Mouse (Mus musculus) cerebellum, postnatal 36 days (tissue): Measurements from ENCODE around the gene Mmp20.

Experiments
- DNase-seq, 2 experiments: peaks; one replicate each; pipeline ENCODE4 v3.0.0; 2021 to 2022; ENCODE audit warnings: mixed read lengths in 2 of 2

Mmp20 gene

DNA sequence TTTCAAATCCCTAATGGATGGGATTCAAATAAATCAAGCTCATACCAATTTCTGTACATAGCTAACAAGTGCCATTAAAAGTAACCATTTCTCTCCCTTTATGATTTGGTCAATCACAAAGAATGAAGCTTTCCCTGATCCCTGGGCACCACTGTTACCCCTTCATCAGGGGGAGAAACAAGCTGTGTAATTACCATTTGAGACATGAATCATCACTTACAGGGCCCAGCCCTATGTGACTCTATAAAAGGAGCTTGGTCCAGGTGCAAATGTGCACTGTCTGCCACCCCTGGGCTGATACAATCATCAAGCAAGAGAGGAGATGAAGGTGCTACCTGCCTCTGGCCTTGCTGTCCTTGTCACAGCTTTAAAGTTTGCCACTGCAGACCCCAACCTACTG, at the start of gene Mmp20:
Mmp20 (plus strand) TSS at position 301 of the 400 bp plus-strand sequence.
- no peak for DNase-seq

DNA sequence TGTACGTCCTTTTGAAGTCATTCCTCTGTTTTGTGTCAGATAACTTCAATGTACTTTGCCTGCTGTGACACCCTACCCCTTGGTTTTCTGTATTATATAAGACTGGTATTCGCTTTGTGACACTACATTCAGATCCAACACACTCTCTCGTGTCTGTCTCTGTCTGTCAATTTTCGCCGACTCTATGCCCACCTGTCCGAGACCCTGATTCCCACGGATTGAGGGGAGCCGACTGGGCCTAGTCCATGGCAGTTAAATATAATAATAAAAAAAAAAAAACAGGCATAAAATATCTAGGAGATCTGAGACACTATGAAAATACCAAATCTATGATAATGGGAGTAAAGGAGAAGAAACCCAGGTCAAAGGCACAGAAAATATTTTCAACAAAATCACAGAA, 38.0 kb upstream of the Mmp20 start:
- no peak for DNase-seq

DNA sequence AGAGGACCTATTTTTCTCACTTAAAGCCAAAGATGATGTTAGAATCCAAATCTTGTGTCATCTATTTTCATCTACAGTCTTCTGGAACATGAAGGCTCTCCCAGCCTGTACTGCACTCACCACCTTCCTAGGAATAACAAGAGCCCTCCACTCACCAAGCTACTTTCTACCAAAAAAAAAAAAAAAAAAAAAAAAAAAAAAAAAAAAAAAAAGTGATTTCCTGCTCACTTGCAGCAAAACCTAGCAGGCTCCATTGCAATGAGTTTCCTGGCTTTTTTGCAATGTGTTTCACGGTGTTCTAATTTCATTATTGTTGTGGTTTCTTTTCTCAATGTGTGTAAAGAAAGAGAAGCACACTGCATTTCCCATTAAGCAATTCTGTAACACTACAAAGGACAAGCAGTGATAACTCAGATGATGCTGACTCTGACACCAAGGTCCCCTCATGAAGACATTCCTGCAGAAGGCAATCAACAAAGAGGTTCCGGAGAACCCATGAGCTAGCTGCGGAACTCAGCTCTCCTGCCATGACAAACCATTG, 34.7 kb upstream of the Mmp20 start:
- no peak for DNase-seq

DNA sequence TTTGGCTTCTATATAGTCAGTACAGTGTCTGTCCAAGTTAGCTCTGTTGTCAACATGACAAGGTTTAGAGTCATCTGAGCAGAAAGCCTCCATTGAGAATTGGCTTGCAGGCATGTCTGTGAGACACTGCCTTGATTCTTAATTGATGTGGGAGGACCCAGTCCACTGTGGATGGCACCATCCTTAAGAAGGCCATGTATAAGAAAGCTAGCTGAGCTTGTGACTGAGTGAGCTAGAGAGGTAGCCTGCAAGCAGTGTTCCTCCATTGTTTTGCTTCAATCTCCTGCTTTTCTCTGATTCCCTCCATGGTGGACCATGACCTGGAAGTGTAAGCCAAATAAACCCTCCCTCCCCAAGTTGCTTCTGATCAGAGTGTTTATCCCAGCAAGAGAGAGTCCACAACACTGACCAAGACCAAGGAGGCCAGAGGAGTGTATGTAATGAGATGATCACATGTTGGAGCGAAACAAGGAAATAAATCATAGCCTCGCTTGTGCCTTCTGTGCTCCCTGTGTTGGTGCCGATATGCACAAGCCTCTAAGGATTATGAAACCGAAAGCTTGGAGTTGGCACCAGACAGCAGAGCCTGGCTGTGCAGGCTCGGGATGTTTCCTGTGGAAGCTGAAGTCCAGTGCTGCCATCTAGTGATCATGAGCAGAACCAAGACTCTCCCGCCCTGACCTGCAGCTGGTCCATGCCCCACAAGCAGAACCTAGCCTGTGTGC, 33.1 kb upstream of the Mmp20 start:
- peak; percentile 71 to 78 for DNase-seq

DNA sequence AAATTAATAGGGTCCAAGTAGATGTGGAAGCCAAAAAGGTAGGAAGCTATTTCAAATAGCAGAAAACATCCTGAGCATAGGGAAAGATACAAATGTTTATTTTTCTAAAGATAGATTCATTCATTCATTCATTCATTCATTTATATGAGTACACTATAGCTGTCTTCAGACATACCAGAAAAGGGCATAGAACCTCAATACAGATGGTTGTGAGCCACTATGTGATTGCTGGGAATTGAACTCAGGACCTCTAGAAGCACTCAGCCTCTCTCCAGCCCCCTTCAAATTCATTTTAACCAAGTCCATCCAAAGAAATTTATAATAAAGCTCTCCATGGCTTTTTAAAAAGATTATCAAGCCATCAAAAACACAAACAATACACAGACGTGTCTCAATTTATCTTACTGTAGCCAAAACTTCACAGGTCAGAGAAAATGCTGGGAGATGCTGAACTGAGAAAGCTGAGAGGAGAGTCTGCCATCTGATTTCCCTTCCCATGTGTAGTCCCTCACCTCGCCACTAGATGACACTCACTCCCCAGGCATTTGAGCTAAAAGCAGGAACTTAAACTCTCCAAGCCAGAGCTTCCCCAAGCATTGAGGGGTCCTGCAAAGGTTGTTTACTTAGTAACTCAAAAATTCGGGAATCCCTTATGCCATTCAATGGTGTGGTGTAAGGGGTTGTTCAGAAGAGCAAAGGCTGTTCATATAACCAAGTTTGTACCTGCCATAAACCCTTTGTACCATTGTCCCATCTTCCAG, 24.9 kb upstream of the Mmp20 start:
- peak; percentile 63 to 73 for DNase-seq

DNA sequence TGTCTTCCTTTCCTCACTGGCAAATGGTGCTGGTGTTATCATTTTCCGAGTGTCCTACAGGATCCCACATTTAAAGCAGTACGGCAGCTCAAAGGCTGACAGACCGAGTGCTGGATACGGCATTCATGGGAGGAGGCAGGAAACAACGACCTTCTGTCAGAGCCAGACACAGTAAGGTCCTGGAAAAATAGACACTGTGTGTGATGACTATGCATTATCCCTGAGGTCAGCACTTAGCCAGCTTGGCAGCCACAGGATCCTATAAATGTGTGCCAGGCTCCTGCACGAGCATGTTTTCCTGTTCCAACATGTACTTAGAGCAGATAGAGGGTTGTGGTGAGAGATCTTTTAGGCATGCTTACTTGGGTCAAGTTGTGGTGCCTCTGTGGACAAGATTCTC, 24.0 kb upstream of the Mmp20 start:
- DNase-seq: peak; percentile 15 to 16

DNA sequence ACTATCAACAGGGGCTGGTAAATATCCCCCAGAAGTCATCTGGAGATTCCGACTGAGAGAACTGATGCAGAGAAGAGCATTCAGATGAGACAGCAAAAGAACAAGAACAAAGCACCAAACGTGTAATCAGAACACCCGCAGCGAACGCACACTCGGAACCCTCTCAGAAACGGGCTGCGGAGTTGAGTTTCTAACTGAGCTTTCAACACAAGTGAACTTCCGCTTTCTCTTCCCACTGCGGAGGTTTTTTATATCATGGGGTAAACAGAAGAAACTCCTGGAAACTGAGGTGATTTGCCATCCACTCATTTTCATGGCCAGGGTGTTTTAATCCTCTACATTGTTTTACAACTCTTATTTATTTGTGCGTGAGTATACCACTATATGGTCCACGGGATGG, 22.4 kb upstream of the Mmp20 start:
- DNase-seq: no peak

DNA sequence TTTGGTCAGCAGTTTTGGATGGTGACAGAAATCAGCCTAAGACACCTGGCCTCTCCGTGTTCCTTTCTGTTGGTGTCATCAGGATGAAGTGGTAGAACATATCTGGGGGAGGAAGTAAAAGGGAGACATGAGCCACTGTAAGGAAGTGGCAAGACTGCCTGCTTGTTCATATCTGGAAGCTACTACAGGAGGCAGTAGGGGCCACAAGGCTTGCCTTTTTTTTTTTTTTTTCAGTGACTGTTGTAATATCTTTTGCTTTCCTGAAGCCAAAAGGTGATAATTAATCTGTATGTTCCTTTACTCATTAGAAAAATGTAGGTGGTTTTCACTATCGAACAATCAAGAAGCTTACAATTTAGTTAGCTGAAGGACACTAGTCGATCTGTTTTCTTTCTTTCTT, 5.4 kb upstream of the Mmp20 start:
- no peak for DNase-seq

DNA sequence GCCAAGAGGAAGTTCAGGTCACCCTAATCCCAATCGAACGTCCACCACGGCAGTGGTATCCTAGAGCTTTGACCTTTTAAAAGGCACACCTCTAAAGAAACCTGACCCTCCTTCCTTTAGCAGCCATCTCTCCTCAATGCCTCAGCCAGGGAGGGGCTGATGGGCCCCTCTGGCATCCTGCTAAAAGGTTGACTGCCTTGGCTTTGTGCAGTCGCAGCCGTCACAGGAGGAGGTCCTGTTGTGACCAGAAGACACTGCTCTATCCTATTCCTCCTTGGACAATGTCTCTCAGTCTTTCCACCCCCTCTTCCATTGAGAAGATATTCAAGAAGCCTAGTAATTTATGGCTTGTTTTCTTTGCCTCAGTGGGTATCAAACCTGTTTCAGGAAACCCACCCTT, 5.9 kb downstream of the Mmp20 start:
- DNase-seq: no peak

DNA sequence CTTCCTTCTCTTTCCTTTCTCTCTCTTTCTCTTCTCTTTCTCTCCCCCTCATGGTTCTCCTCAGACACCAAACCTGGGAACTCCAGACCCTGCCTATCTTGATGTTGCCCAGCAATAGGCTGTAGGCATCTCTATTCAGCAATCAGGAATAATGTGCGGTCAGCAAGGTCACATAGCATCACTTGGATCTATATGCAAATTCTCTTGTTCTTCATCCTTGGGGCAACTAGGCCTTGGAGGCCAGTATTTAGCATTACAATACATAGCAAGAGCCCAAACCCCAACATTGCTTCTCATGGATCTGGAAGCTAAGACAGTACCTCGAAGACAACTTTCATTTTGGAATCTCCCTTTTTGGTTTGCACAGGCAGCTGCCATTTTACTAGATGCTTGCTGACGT, 19.9 kb downstream of the Mmp20 start:
- DNase-seq: no peak

DNA sequence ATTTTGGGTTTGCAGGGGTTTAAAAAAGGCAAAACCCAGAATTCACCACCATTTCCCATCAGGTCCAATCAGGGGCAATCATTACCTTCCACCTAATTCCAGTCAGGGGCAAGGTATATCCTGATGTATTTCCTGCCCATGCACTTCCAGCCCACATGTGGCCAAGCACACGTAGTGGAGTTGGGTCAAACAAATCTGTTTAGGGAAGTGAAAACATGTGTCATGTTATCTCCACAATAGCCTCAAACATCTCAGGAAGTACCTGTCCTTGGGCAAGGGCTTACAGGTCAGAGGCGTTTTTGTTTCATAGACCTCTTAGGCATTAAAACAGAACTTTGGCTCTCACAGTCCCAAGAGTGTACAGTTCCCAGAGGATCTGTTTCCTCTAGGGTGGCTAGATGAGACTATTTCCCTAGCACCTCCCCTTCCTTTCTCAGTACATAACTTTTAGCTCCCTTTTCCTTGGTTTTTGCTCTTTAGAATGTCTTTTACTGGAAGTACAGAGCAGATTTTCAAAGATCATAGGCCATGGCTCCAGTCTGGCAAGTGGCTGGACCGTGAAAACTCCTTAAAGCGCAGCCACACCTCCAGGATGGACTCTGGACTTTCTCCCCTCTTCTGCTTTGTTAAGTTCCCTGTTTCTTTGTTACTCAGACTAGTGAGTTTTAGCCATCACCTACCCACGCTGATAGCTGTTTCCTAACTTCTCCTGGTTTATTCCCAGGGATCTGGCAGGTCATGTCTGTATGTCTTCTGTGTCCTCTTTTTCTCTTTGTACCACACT, 22.6 kb downstream of the Mmp20 start:
- DNase-seq: no peak

DNA sequence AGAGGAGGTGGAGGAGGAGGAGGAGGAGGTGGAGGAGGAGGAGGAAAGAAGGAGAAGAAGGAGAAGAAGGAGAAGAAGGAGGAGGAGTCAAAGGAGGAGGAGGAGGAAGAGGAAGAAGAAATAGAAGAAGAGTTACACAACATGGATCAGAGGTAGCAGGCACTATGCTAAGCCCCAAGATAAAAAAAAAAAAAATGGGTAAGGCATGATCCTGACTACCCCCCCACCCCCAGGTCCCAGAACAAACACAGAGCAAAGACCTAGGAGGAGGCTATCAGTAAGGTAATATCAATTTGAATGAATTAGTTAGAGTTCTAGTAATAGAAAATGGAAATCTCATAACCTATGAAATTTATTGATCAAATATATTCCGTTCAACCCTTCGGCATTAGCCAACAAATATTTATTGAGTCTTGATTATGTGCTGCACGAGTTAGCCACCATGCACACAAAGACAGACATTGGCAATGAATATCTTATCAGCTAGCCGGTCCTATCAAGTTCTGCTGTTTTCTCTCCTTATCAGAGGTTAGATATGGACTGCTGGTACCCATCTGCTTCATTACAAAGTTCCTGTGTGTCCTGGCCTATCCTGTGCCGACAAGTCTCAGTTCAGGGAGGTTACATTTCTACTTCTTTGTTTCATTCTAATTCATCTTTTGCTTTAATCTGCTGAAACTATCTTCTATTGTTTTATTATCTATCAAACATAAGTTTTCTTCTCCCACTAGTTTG, 24.5 kb downstream of the Mmp20 start:
- no peak for DNase-seq

DNA sequence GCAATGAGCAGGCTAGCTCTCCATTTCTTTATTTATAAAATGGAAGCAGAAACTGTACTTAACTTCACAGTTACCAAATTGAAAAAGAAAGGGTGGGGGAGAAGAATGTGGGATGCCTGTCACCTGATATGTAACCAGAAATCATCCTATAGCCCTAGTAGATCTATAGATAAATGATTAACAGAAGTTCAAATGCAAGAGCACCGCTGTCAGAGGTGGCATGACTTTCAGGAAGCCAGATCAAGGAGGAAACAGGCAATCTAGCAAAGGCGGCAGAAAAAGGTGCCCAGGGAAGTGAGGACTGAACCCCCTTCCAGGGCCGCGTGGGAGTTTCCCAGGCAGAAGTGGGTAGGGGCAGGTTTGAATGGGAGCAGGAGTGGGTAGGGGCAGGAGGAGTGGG, 29.9 kb downstream of the Mmp20 start:
- no peak for DNase-seq

DNA sequence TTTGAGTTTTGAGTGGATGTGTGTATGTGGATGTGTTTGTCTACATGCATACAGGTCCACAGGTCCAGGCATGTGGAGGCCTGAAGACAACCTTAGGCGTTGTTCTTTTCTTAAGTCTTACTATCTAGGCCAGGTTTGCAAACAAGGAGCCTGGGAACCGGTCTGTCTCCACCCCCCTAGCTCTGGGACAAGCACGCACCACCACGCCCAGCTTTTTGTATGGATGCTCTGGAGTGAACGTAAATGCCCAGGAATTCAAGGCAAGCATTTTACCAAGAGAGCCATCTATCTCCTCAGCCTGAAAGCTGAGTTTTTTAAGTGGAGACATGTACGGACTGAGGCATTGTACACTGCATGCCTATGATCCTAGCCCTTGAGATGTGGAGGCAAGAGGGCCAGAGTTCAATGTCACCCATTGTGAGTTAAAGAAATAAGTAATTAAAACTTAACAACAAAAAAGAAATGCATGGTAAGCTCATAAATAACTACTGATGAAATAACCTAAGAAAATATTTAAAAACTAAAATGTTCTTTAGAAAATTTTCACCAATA, 31.5 kb downstream of the Mmp20 start:
- no peak for DNase-seq

DNA sequence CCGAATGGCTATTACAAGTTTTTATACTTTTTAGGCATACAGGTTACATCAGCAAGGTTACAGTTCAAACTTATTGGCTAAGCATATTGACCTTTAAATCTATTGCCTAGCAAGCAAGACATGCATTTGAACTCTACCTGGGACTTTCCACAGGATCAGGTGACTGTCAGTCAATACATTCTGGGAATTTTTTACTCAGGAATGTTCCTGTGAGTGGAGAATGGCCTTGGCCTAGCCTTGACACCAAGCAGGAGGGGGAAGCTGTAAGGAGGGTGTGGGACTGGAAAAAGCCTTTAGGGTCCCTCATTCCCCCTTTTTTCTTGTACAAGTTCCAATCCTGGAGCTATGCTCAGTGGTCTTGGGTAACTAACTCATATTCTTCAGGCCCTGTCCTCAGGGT, 33.3 kb downstream of the Mmp20 start:
- DNase-seq: no peak

DNA sequence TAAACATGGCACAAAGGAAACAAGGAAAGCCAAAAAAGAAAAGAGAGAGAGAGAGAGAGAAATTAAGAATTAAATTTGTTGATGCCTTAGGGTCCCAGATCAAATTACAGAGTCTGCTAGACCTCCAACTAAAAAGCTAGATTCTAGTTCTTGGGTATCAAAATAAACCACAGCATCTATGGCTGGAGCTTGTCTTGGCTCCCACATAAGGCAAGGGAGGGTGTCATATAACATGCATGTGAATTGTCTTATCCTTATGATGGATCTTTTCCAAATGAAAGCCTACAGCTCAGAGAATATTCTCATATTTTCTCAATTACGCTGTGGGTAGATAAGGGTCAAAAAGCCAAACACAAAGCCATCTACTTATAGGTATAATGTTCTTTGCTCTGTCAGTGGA, 41.6 kb downstream of the Mmp20 start:
- DNase-seq: no peak

DNA sequence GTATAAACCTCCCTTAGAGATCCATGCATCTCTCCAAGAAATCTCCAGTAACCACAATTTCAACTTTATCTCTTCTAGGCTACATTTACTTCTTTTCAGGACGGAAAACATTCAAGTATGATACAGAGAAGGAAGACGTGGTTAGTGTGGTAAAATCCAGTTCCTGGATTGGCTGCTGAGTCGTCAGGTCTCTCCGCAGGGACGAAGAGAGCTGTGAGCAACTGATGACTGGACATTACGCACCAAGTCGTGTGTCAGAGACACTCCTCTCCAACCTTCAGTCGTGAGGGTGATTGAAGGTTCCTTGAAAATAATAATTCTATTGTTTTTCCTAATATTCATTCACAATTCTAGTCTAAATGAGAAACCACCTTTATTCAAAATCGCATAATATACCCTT, 45.0 kb downstream of the Mmp20 start:
- no peak for DNase-seq

DNA sequence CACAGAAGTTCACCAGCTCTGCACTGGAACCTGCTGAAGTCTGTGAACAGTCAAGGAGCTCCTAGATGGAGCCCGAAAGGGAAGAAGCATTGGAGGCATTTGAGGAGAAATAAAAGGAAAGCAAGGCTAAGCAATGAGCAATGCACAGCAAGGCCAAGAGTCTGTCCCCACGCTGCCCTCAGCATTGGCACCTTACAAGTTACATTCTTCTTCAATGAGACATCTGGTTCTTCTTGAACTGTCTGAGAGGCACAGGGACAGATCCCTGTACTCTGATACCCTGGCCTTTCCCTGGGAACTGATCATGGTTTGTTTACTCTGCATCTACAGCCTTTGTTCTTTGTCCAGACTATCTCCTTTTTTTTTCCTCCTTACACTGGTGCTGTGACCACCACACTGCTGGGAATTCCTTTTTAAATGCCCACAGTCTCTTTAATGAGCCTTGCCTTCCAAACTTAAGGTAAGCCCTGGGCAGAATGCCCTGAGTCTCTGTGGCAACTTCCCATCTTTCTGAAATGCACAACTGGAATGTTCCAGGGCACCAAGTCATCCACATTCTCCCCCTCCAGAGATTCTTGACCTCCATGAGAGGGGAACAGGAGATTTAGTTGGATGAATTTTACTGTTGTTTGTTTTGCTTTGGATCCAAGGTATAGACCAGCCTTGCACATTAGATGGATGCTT, 50.3 kb downstream of the Mmp20 start:
- DNase-seq: no peak

DNA sequence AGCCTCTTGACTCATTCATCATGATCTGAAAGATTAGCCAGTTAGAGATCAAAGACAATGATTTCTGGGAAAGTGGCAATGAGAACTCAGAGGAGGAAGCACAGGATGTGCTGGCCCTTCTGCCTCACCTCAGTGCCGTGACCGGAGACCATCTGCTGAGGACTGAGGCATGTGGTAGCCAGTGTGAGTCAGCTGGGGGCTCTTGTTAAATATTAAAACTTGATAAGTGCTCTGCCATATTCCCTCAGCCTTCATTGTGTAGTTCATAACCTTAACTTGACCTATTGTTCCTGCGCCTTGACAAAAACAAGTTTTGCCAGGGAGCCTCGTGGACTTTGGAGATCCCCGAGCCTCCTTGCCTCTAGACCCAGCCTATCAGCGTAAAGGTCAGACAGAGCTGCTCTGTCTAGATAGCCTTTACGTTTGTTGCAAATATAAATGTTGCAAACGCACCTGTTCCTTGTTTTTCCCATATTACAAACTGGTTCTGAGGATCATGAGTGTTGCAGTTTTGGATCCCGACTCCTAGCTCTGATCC, 54.1 kb downstream of the Mmp20 start:
- DNase-seq: no peak

DNA sequence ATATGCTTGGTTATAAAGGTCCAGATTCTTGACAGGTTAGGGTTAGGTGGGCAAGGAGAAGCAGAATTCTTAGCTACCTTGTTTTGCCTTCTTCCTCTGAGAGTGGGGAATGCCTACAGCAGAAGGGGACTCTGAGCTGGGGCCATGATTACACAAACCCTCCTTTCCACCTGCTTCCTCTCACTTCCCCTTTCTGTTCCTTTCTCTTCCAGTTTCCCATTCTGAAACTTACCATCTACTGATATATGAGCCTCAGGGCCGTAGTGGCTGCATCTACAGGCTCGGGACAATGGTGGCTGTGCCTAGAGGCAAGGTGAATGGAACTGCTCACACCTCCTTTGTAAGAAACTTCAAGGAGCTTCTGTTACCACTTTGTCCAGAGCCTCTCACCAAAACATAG, 58.0 kb downstream of the Mmp20 start:
- DNase-seq: no peak

DNA sequence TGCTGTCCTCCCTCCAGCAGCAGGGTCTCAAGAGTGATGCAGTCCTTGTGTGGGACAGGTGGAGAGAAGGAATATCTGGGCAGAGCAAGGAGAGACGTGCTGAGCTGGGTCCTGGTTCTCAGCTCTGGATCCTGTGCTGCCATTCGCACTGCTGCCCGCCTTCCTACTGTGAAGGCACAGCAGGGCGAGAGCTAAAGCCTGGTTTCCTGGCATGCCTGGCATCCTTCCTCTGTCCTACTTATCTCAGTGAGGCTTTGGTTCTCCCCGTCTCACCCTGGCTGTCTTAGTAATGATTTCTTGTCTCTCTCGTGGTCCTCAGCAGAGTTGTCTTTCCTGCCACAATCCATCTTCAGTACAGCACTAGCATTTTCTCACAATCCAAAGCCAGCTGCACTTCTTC, 61.8 kb downstream of the Mmp20 start:
- DNase-seq: no peak

DNA sequence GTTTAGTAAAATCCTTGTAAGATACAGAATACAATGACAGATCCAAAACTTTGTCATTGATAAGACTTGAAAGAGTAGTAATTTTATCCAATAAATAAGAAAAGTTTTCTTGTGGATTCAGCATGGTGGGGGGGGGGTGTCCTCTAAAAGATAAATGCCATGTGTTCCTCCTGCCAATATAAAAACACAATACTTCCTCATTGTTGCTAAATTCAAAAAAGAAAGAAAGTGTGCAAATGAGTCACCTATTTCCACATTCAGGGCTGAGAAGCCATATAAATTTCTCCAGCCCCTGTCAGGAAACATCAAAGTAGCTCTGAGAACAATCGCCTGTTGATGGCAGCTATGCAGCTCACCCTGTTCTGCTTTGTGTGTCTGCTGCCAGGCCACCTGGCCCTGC, 63.8 kb downstream of the Mmp20 start, which contains the start of gene Mmp7:
Mmp7 (plus strand) TSS at position 301 of the 400 bp plus-strand sequence.
- no peak for DNase-seq
